Mouse (Mus musculus) spleen, adult 2 months (tissue): ENCODE data around the gene Kmt2b. TPM values are rescaled to one million over a fixed set of nuclear protein-coding genes. Genes with fewer than 3 reads are reported as not detected.
A peak's percentile ranks its signal among the peaks of the same experiment; 100 is the strongest.

Source experiments
- DNase-seq, 2 experiments: peaks; one replicate each; pipeline versions ENCODE4 v3.0.0 to v3.0.0-alpha.2; 2012 to 2021; ENCODE audit warnings: low spot score in 2 of 2, low read depth in 1 of 2
- H3K27ac ChIP-seq: fragments of 200-500 bp; 2 replicates; pipeline ENCODE4 v1.5.1; 2012; ENCODE audit warnings: low read length, inconsistent platforms; ENCODE audit not compliant: insufficient read depth
- H3K27me3 ChIP-seq: fragments of 200-500 bp; 2 replicates; pipeline ENCODE4 v1.6.1; 2012; ENCODE audit warnings: mild to moderate bottlenecking, moderate library complexity, low read length, inconsistent platforms; ENCODE audit not compliant: control insufficient read depth, insufficient read depth
- H3K36me3 ChIP-seq: fragments of 200-500 bp; 2 replicates; pipeline ENCODE4 v1.6.1; 2012; ENCODE audit warnings: mild to moderate bottlenecking, low read length, inconsistent platforms; ENCODE audit not compliant: control insufficient read depth, insufficient read depth
- H3K4me1 ChIP-seq: fragments of 200-500 bp; 2 replicates; pipeline ENCODE4 v1.6.1; 2011; ENCODE audit warnings: inconsistent platforms; ENCODE audit not compliant: control insufficient read depth, insufficient read depth, insufficient read length
- H3K4me3 ChIP-seq: fragments of 200-500 bp; 2 replicates; pipeline ENCODE4 v1.5.1; 2011; ENCODE audit warnings: mild to moderate bottlenecking, inconsistent platforms; ENCODE audit not compliant: insufficient read depth, insufficient read length; ENCODE audit errors: extremely low read depth
- CTCF ChIP-seq: fragments of 200-500 bp; IDR thresholded peaks from 2 replicates; pipeline ENCODE4 v1.5.1; 2011; ENCODE audit warnings: mild to moderate bottlenecking, inconsistent platforms; ENCODE audit not compliant: insufficient read depth, insufficient read length, insufficient replicate concordance; ENCODE audit errors: extremely low read depth
- POLR2A ChIP-seq: fragments of 200-500 bp; IDR thresholded peaks from 2 replicates; pipeline ENCODE4 v1.6.1; 2011; ENCODE audit warnings: low read depth, low read length, inconsistent platforms
- WGBS: fragments of 180-500 bp; shearing (Covaris S2); methylation state at CpG from one replicate; pipeline ENCODE4 v1.1.7; 2018; 5-methylcytosine and 5-hydroxymethylcytosine counted together
- polyA plus RNA-seq: library from polyadenylated mRNA; depleted of rRNA; stranded (reverse); fragments of >200 nt; gene quantifications from 2 replicates; pipeline ENCODE4 v1.2.3, GENCODE M21; 2012

The Kmt2b gene
- polyA plus RNA-seq, 1 experiment = 59.7 TPM

GRCm38 (mm10) chr7:30592772-30593423, 4.4 kb upstream of the Kmt2b start:
- H3K4me3 ChIP-seq = no peak overlapping the region; the same call in 1 of the 2 replicates
- no peak for TF ChIP-seq CTCF
- TF ChIP-seq POLR2A = no peak
- WGBS = 47% methylated on average over 5 of the region's 5 CpGs
- no peak for DNase-seq
- H3K27me3 ChIP-seq = no peaks in the 10 kb centered on the region
- H3K27ac ChIP-seq = peak overlapping the region; percentile 24; the same call in 1 of the 2 replicates
- no peaks in the 10 kb centered on the region for H3K36me3 ChIP-seq
- peaks cover 15% of the 10 kb centered on the region for H3K4me1 ChIP-seq

- H3K36me3 ChIP-seq = peaks cover 2% of the 10 kb centered on the region; the same call in 1 of the 2 replicates
- no peaks in the 10 kb centered on the region for H3K27me3 ChIP-seq
- H3K27ac ChIP-seq = no peak overlapping the region
- H3K4me1 ChIP-seq = peaks cover 17% of the 10 kb centered on the region
- WGBS = 92% methylated on average over 4 of the region's 4 CpGs
- no peak for TF ChIP-seq POLR2A
- TF ChIP-seq CTCF = no peak
- H3K4me3 ChIP-seq = no peak overlapping the region
- DNase-seq = no peak
These were observed 3.1 kb upstream of the Kmt2b start for GRCm38 (mm10) chr7:30591605-30591951.

DNA sequence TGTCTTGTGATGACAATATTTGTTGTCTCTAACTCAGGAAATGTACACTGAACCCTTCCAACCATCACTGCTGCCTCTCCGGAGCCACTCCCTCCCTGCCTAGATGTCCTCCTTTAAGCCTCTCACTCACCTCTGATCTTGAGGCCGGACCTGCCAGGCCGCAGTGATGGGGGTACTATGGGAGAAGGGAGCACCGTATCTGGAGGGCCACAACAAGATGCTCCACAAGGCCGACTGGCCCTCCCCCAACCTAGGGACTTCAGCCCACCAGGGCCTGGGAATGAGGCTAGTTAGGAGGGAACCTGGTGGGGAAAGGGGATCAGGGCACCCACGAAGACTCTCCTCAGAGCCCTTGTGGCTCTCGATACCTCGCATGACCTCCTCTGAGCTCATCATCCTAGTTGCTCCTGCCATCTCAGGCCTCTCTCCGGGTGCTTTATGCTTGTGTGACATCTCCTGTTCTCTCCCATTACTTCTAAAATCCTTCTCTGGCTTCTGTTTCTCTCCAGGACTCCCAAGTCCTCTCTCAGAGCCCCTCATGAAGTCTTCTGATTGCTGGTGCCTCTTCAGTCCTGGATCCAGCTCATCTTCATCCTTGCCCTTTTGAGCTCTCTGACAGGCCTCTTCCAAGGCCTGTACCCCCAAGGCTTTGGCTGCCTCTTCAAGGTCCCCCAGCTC, 2.5 kb upstream of the Kmt2b start:
- Histone ChIP-seq H3K27me3 (no peaks in the 10 kb centered on the region), H3K4me1 (peaks cover 17% of the 10 kb centered on the region), H3K27ac (no peak overlapping the region), H3K4me3 (no peak overlapping the region), H3K36me3 (peaks cover 4% of the 10 kb centered on the region; the same call in 1 of the 2 replicates)
- WGBS = 89% methylated on average over 9 of the region's 9 CpGs
- DNase-seq = no peak
- TF ChIP-seq CTCF (no peak), POLR2A (no peak)

DNA sequence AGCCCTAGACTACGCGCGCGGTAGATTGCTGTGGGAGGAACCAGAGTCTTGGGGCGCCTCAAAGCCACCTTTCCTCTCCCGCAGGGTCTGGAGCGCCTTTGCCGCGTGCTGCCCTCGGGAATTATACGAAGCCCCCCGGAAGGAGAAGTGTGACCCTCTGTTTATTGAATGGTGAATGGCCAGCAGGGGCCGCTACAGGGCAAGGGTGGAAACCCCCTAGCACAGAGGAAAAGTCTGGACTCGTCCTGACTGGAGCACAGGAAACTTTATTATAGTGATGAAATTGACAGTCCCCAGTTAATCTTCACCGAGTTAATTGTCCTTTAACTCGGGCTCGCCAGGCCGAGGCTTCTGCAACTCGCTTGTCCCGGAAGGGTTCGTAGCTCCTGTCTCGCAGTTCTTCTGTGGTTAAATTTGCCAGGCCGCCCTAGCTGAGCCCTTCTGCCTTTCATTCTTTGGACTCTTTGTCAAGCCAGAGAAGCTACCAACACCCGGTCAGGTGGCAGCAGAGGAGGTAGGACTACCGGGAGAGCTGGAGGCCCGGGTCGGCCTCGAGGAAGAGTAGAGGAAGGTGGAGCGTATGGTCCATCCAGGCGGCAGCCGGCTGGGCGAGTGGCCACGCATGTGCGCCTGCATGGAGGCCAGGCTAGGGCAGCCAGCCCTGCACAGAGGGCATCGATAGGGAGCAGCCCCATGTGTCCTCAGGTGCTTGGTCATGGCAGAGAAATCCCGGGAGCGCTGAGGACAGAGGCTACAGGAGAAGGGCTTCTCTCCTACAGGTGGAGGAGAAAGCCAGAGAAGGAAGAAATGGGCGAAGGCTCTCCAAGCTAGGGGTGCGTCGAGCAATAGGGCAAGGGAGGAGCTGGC, 1.1 kb upstream of the Kmt2b start:
- WGBS = 32% methylated on average over 40 of the region's 40 CpGs

DNA sequence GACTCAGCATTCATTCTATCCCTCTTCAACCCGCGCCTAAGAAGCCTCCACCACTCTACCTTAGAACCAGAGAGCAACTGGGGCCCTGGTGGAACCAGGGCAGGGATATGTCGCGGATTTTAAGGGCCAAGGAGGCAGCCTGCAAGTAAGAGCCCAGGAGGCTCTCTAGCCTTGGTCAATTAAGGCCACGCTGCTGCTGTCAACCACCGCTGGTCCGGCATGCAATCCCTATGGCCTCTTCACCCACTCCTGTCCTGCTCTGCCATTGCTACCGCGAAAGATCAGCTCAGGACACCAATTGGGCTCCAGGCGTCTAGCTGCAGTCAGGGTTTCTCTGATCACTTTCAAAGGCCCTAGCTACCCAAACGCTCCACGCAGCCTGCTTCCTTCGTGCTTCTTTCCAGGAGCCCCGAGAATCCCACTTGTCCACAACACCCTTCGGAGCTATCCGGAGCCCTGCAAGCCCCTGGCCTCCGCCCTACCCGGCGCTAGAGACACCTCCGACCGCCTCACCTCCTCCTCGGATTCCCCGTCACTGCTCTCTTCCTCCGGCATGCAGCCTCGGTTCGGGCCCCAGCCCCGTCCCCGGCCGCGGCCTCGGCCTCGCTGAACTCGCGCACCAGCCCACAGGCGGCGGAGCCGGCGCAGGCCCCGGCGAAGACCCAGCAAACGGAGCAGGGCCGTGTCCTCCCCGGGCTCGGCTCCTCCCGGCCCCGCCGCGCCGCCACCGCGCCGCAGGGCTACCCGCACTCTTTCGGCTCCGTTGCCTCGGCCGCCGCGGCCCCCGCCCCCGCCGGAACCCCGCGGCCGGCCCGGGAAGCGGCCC, 471 bp downstream of the Kmt2b start:
- H3K27ac ChIP-seq = peak overlapping the region; percentile 79
- H3K27me3 ChIP-seq = no peaks in the 10 kb centered on the region
- peaks cover 11% of the 10 kb centered on the region for H3K4me1 ChIP-seq
- DNase-seq = peak in 1 of 2 experiments; percentile 44
- H3K36me3 ChIP-seq = peaks cover 17% of the 10 kb centered on the region
- H3K4me3 ChIP-seq = peak overlapping the region; percentile 87
- TF ChIP-seq CTCF (no peak), POLR2A (no peak)
- WGBS = 2% methylated on average over 64 of the region's 67 CpGs

More for the DNA sequence above, 1.1 kb upstream of the Kmt2b start:
- peaks cover 12% of the 10 kb centered on the region for H3K36me3 ChIP-seq
- no peaks in the 10 kb centered on the region for H3K27me3 ChIP-seq
- H3K27ac ChIP-seq = peak overlapping the region; percentile 77
- H3K4me3 ChIP-seq = peak overlapping the region; percentile 72
- H3K4me1 ChIP-seq = peaks cover 17% of the 10 kb centered on the region
- TF ChIP-seq CTCF (peak; percentile 80; the same call in 1 of the 2 replicates), POLR2A (no peak)
- DNase-seq = peak in 1 of 2 experiments; percentile 74

DNA sequence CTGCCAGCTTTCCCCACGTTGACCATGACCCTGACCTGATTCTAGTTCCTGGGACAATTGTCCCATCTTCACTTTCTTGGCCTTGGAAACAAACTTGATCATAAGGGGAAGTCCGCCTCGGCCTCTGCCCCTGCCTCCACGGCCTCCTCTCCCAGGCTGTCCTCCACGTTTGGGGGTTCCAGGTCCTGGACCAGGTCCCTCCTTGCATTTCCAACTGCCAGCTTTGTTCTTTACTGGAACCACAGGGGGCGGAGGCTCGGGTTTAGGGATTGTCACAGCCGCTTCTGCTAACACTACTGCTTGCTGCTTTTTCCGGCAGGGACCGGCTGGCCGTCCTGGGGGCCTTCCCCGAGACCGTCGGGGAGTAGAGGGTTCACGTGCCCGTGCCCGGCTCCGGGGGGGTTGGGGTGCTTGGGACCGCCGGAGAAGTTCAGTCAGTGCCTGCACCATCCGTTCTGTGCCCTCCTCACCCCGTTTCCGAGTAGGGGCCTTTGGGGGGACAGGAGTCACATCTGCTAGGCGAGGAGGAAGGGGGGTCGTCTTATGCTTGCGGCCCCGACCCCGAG, 2.0 kb downstream of the Kmt2b start:
- Histone ChIP-seq H3K27ac (no peak overlapping the region), H3K27me3 (no peaks in the 10 kb centered on the region), H3K36me3 (peaks cover 27% of the 10 kb centered on the region), H3K4me1 (peaks cover 6% of the 10 kb centered on the region), H3K4me3 (no peak overlapping the region)
- DNase-seq = no peak
- TF ChIP-seq POLR2A (no peak), CTCF (no peak)
- 95% methylated on average over 28 of the region's 28 CpGs for WGBS
